Mouse (Mus musculus) olfactory bulb, adult 2 months (tissue): ENCODE data around the gene Cacng4.

ENCODE experiments used
- CTCF ChIP-seq: fragments of 200-500 bp; IDR thresholded peaks from 2 replicates; pipeline ENCODE4 v1.5.1; 2012; ENCODE audit warnings: low read depth, mild to moderate bottlenecking, low read length, moderate library complexity; ENCODE audit not compliant: insufficient read depth
- POLR2A ChIP-seq: fragments of 200-500 bp; IDR thresholded peaks from 2 replicates; pipeline ENCODE4 v1.6.1; 2012; ENCODE audit warnings: mild to moderate bottlenecking, low read depth, low read length, moderate library complexity; ENCODE audit not compliant: insufficient read depth

- no peak for TF ChIP-seq CTCF
- TF ChIP-seq POLR2A: no peak
These were observed 56.5 kb downstream of the Cacng4 start for GRCm38 (mm10) chr11:107737886-107738285.
